Mouse (Mus musculus) layer of hippocampus, adult 6 months (tissue): ENCODE results near the gene Dynlt3. TPM values are rescaled to one million over a fixed set of nuclear protein-coding genes. Genes with fewer than 3 reads are reported as not detected.

Source experiments
- long read RNA-seq, 2 experiments: library from polyadenylated mRNA; unstranded; transcript quantifications; one replicate each; pipeline ENCODE4 v2.0.0; 2019 to 2020
- polyA plus RNA-seq: library from polyadenylated mRNA; unstranded; fragments of <200 nt; fragmentation: Nextera tagmentation; gene quantifications from 2 replicates; pipeline ENCODE4 v1.2.3, GENCODE M21; 2021

Dynlt3 gene
- 108 and 123 TPM in 2 replicates for polyA plus RNA-seq
- long read RNA-seq, experiment 1, transcript Dynlt3-201 (5 exons, 2,176 nt): major isoform, 204 of 249 reads
- long read RNA-seq, experiment 1, partial matches to known transcripts: 14 of 249 reads
- long read RNA-seq, experiment 1, other reads (novel, unspliced or antisense): 28 of 249 reads
- long read RNA-seq, experiment 2, transcript Dynlt3-201 (5 exons, 2,176 nt): major isoform, 736 of 756 reads
- long read RNA-seq, experiment 2, transcript Dynlt3-204 (4 exons, 483 nt): minor isoform, 7 of 756 reads
- long read RNA-seq, experiment 2, partial matches to known transcripts: 4 of 756 reads
- long read RNA-seq, experiment 2, other reads (novel, unspliced or antisense): 9 of 756 reads

DNA sequence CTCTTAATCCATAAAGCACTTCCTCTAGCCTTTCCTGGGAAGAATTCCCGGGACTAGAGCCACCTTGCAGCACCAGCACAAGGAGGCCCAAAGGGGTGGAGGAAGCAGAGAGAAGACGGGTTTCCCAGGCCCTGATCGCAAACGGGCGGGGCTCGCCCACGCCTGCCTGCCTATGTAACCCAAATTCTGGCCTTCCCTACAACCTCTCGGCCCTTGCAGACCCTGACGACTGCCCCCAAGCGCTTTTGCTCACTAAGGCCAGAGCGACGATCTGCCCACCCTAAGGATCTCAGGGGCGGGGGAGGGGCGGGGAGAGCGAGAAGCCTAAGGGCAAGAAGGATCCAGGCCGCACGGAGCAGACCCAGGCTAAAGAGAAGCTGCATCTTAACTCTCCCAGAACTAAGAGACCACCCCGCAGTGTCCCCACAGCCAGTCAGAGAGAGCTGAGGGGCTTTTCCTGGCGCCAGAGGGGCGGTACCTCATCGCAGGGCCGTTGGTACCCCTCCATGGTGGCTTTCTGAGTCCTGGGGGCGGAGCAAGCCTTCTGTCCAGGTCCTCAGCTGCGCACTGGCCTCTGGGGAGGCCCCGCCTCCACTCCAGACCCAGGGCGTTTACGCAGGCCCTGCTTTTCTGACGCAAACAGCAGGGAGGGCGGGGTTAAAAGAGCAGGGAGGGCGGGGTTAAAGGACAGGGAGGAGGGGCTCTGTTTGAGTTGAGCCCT is at the start of gene Dynlt3:
Gene Dynlt3 (minus strand): TSS at position 613 of the 721 bp plus-strand sequence.

Other genes with a start within 250 kb of the Dynlt3 start
- 0.35 and 0.44 TPM in 2 replicates for gene Cybb, start 175.2 kb downstream of the Dynlt3 start, polyA plus RNA-seq
- not detected in 2 replicates for gene H2al1o, start 90.6 kb downstream of the Dynlt3 start, polyA plus RNA-seq
- not detected in 2 replicates for gene Hypm, start 183.9 kb upstream of the Dynlt3 start, polyA plus RNA-seq
- gene H2al3, start 186.7 kb upstream of the Dynlt3 start, polyA plus RNA-seq: not detected in 2 replicates
- gene Sytl5, start 222.6 kb upstream of the Dynlt3 start, polyA plus RNA-seq: 2.4 and 2.6 TPM in 2 replicates